Mouse (Mus musculus): Measurements from ENCODE around the gene Tefm. TPM values are rescaled to one million over a fixed set of nuclear protein-coding genes. Genes with fewer than 3 reads are reported as not detected.

Gene Tefm
- polyA plus RNA-seq, 1 experiment from 2014 or later, result 30.6 TPM

- Histone ChIP-seq H3K4me1 (ENCODE audit: control insufficient read depth, insufficient read depth, low read length) (no peaks in the 10 kb centered on the region), H3K9me3 (ENCODE audit: control insufficient read depth, low read length) (no peaks in the 10 kb centered on the region), H3K4me2 (ENCODE audit: low read depth, severe bottlenecking) (no peak overlapping the region), H3K36me3 (ENCODE audit: control insufficient read depth, insufficient read depth, low read length) (no peaks in the 10 kb centered on the region), H3K27me3 (ENCODE audit: control insufficient read depth, insufficient read depth, low read length) (no peaks in the 10 kb centered on the region), H3K9ac (ENCODE audit: low read length) (no peak overlapping the region), H3K4me3 (ENCODE audit: low read depth, low read length) (no peak overlapping the region), H3K27ac (replicated peaks; ENCODE audit: low read depth, low read length) (no peak overlapping the region)
- 84% methylated on average over 8 of the region's 8 CpGs for WGBS
- ATAC-seq (ENCODE audit: insufficient number of reproducible peaks, low FRiP score, low TSS enrichment, low read depth), result no peak
- no peak for DNase-seq (ENCODE audit: low spot score)
Measured at GRCm38 (mm10) chr11:80178316-80178715, 36.3 kb upstream of the Tefm start.

GRCm38 (mm10) chr11:80176911-80177895, 35.2 kb upstream of the Tefm start:
- DNase-seq (ENCODE audit: low spot score), result no peak
- Histone ChIP-seq H3K4me2 (ENCODE audit: low read depth, severe bottlenecking) (no peak overlapping the region), H3K27ac (replicated peaks; ENCODE audit: low read depth, low read length) (no peak overlapping the region), H3K4me1 (ENCODE audit: control insufficient read depth, insufficient read depth, low read length) (no peaks in the 10 kb centered on the region), H3K4me3 (ENCODE audit: low read depth, low read length) (no peak overlapping the region), H3K27me3 (ENCODE audit: control insufficient read depth, insufficient read depth, low read length) (no peaks in the 10 kb centered on the region), H3K9ac (ENCODE audit: low read length) (no peak overlapping the region), H3K36me3 (ENCODE audit: control insufficient read depth, insufficient read depth, low read length) (no peaks in the 10 kb centered on the region), H3K9me3 (ENCODE audit: control insufficient read depth, low read length) (no peaks in the 10 kb centered on the region)
- no peak for ATAC-seq (ENCODE audit: insufficient number of reproducible peaks, low FRiP score, low TSS enrichment, low read depth)
- 76% methylated on average over 11 of the region's 11 CpGs for WGBS

GRCm38 (mm10) chr11:80173963-80174670, 32.1 kb upstream of the Tefm start:
- no peak overlapping the region for H3K27ac ChIP-seq (replicated peaks; ENCODE audit: low read depth, low read length)
- WGBS, result 80% methylated on average over 11 of the region's 11 CpGs
- H3K9me3 ChIP-seq (ENCODE audit: control insufficient read depth, low read length), result no peaks in the 10 kb centered on the region
- H3K27me3 ChIP-seq (ENCODE audit: control insufficient read depth, insufficient read depth, low read length), result no peaks in the 10 kb centered on the region
- ATAC-seq (ENCODE audit: insufficient number of reproducible peaks, low FRiP score, low TSS enrichment, low read depth) (no peak), DNase-seq (ENCODE audit: low spot score) (no peak)
- no peak overlapping the region for H3K4me2 ChIP-seq (ENCODE audit: low read depth, severe bottlenecking)
- H3K4me1 ChIP-seq (ENCODE audit: control insufficient read depth, insufficient read depth, low read length), result no peaks in the 10 kb centered on the region
- H3K9ac ChIP-seq (ENCODE audit: low read length), result no peak overlapping the region
- no peaks in the 10 kb centered on the region for H3K36me3 ChIP-seq (ENCODE audit: control insufficient read depth, insufficient read depth, low read length)
- no peak overlapping the region for H3K4me3 ChIP-seq (ENCODE audit: low read depth, low read length)

- Histone ChIP-seq H3K9me3 (ENCODE audit: control insufficient read depth, low read length) (no peaks in the 10 kb centered on the region), H3K9ac (ENCODE audit: low read length) (no peak overlapping the region), H3K27me3 (ENCODE audit: control insufficient read depth, insufficient read depth, low read length) (no peaks in the 10 kb centered on the region), H3K4me1 (ENCODE audit: control insufficient read depth, insufficient read depth, low read length) (no peaks in the 10 kb centered on the region), H3K4me2 (ENCODE audit: low read depth, severe bottlenecking) (no peak overlapping the region), H3K36me3 (ENCODE audit: control insufficient read depth, insufficient read depth, low read length) (no peaks in the 10 kb centered on the region), H3K27ac (replicated peaks; ENCODE audit: low read depth, low read length) (no peak overlapping the region), H3K4me3 (ENCODE audit: low read depth, low read length) (no peak overlapping the region)
- ATAC-seq (ENCODE audit: insufficient number of reproducible peaks, low FRiP score, low TSS enrichment, low read depth), result no peak
- DNase-seq (ENCODE audit: low spot score), result no peak
- 68% methylated on average over 4 of the region's 4 CpGs for whole genome bisulfite sequencing
Measured at GRCm38 (mm10) chr11:80171884-80172283, 29.9 kb upstream of the Tefm start.

GRCm38 (mm10) chr11:80170351-80170750, 28.4 kb upstream of the Tefm start:
- H3K4me1 ChIP-seq (ENCODE audit: control insufficient read depth, insufficient read depth, low read length), result no peaks in the 10 kb centered on the region
- 71% methylated on average over 5 of the region's 5 CpGs for WGBS
- no peaks in the 10 kb centered on the region for H3K9me3 ChIP-seq (ENCODE audit: control insufficient read depth, low read length)
- H3K4me2 ChIP-seq (ENCODE audit: low read depth, severe bottlenecking), result no peak overlapping the region
- ATAC-seq (ENCODE audit: insufficient number of reproducible peaks, low FRiP score, low TSS enrichment, low read depth) (no peak), DNase-seq (ENCODE audit: low spot score) (no peak)
- H3K27me3 ChIP-seq (ENCODE audit: control insufficient read depth, insufficient read depth, low read length), result no peaks in the 10 kb centered on the region
- no peak overlapping the region for H3K9ac ChIP-seq (ENCODE audit: low read length)
- no peaks in the 10 kb centered on the region for H3K36me3 ChIP-seq (ENCODE audit: control insufficient read depth, insufficient read depth, low read length)
- H3K4me3 ChIP-seq (ENCODE audit: low read depth, low read length), result no peak overlapping the region
- no peak overlapping the region for H3K27ac ChIP-seq (replicated peaks; ENCODE audit: low read depth, low read length)

- Histone ChIP-seq H3K4me1 (ENCODE audit: control insufficient read depth, insufficient read depth, low read length) (no peaks in the 10 kb centered on the region), H3K27me3 (ENCODE audit: control insufficient read depth, insufficient read depth, low read length) (no peaks in the 10 kb centered on the region), H3K4me2 (ENCODE audit: low read depth, severe bottlenecking) (no peak overlapping the region), H3K9ac (ENCODE audit: low read length) (no peak overlapping the region), H3K27ac (replicated peaks; ENCODE audit: low read depth, low read length) (no peak overlapping the region), H3K36me3 (ENCODE audit: control insufficient read depth, insufficient read depth, low read length) (no peaks in the 10 kb centered on the region), H3K4me3 (ENCODE audit: low read depth, low read length) (no peak overlapping the region), H3K9me3 (ENCODE audit: control insufficient read depth, low read length) (no peaks in the 10 kb centered on the region)
- 75% methylated on average over 3 of the region's 3 CpGs for WGBS
- no peak for DNase-seq (ENCODE audit: low spot score)
- ATAC-seq (ENCODE audit: insufficient number of reproducible peaks, low FRiP score, low TSS enrichment, low read depth), result no peak
Measured at GRCm38 (mm10) chr11:80169629-80170028, 27.7 kb upstream of the Tefm start.

GRCm38 (mm10) chr11:80168611-80169249, 26.8 kb upstream of the Tefm start:
- Histone ChIP-seq H3K36me3 (ENCODE audit: control insufficient read depth, insufficient read depth, low read length) (no peaks in the 10 kb centered on the region), H3K9ac (ENCODE audit: low read length) (no peak overlapping the region), H3K27ac (replicated peaks; ENCODE audit: low read depth, low read length) (no peak overlapping the region), H3K4me2 (ENCODE audit: low read depth, severe bottlenecking) (no peak overlapping the region), H3K4me3 (ENCODE audit: low read depth, low read length) (no peak overlapping the region), H3K9me3 (ENCODE audit: control insufficient read depth, low read length) (no peaks in the 10 kb centered on the region), H3K27me3 (ENCODE audit: control insufficient read depth, insufficient read depth, low read length) (no peaks in the 10 kb centered on the region), H3K4me1 (ENCODE audit: control insufficient read depth, insufficient read depth, low read length) (no peaks in the 10 kb centered on the region)
- ATAC-seq (ENCODE audit: insufficient number of reproducible peaks, low FRiP score, low TSS enrichment, low read depth), result no peak
- 79% methylated on average over 4 of the region's 4 CpGs for WGBS
- no peak for DNase-seq (ENCODE audit: low spot score)

- Histone ChIP-seq H3K36me3 (ENCODE audit: control insufficient read depth, insufficient read depth, low read length) (no peaks in the 10 kb centered on the region), H3K27ac (replicated peaks; ENCODE audit: low read depth, low read length) (no peak overlapping the region), H3K4me1 (ENCODE audit: control insufficient read depth, insufficient read depth, low read length) (no peaks in the 10 kb centered on the region), H3K9me3 (ENCODE audit: control insufficient read depth, low read length) (no peaks in the 10 kb centered on the region), H3K4me3 (ENCODE audit: low read depth, low read length) (no peak overlapping the region), H3K9ac (ENCODE audit: low read length) (no peak overlapping the region), H3K4me2 (ENCODE audit: low read depth, severe bottlenecking) (no peak overlapping the region), H3K27me3 (ENCODE audit: control insufficient read depth, insufficient read depth, low read length) (no peaks in the 10 kb centered on the region)
- ATAC-seq (ENCODE audit: insufficient number of reproducible peaks, low FRiP score, low TSS enrichment, low read depth), result no peak
- 90% methylated on average over 9 of the region's 9 CpGs for WGBS
- DNase-seq (ENCODE audit: low spot score), result no peak
Measured at GRCm38 (mm10) chr11:80168121-80168520, 26.1 kb upstream of the Tefm start.

All from limb, embryonic 11.5 days (tissue).